Mouse (Mus musculus) retina, embryonic 14.5 days (tissue): ENCODE data around the gene Lhb.

ENCODE experiments used
- DNase-seq: peaks from one replicate; pipeline ENCODE4 v3.0.0-alpha.2; 2015; ENCODE audit warnings: low spot score

Lhb gene

GRCm38 (mm10) chr7:45413864-45414739, 6.5 kb upstream of the Lhb start:
- no peak for DNase-seq

DNA sequence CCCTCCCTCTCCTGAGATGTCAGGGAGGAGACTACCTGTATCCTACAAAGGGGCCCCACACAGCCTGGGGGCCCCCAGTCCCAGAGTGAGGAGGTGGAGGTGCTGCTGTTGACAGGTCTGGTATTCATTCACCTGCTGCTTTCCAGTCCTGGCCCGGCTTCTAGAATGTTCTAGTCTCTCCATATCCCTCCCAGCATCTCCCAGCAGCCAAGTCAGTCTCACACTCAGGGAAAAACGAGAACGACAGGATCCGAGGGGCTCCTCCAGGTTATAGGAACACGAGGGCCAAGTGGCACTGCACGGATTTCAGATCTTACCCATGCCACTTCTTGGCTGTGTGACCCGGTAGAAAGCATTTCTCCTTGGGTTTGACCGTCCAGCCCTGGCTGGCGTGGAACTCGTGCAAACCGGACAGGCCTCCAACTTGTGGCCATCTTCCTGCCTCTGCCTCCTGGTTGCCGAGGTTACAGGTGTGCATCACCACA, 5.8 kb upstream of the Lhb start:
- DNase-seq = no peak

- no peak for DNase-seq
Observed at GRCm38 (mm10) chr7:45415636-45416035, 5.0 kb upstream of the Lhb start.

- DNase-seq = no peak
Observed at GRCm38 (mm10) chr7:45417962-45418492, 2.6 kb upstream of the Lhb start.

GRCm38 (mm10) chr7:45419859-45420614, 583 bp upstream of the Lhb start:
- DNase-seq = no peak

DNA sequence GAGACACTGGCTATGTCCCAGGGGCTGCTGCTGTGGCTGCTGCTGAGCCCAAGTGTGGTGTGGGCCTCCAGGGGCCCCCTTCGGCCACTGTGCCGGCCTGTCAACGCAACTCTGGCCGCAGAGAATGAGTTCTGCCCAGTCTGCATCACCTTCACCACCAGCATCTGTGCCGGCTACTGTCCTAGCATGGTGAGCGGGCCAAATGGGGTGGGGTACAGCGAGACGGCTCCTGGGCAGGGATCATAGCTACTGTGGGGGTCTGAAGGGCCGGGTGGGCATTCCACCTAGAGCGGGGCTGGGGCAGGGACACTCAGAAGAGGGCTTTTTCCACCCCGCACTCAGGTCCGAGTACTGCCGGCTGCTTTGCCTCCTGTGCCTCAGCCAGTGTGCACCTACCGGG, 574 bp downstream of the Lhb start:
- no peak for DNase-seq

DNA sequence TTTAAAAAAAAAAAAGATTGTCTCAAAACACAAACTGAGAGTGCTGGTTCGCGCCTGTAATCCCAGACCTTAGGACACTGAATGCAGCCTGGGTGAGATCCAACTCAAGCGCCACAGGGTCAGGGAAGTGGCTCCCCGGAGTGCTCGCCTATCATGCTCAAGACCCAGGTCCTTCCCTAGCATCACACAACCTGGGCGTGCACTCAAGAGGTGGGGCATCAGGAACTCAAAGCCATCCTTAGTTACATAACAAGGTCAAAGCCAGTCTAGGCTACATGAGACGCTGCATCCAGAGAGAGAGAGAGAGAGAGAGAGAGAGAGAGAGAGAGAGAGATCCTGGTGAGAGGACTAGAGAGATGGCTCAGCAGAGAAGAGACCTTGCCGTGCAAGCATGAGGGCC, 5.9 kb downstream of the Lhb start:
- DNase-seq = no peak

DNA sequence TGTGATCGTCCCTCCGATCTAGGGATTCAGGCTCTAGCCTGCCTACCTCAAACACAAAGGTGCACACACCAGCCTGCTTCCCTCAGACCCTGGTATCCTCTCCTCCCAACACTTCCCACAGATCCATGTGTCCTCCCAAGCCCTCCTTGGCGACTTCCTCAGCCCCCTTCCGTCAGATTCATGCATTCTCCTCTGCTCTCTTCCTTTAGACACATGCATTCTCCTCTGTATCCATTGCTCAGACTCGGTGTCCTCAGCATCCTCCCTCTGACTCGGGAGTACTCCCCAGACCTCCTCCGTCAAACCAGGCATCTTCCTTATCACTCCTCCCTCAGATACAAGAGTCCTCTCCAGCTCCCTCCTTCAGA, 13.2 kb downstream of the Lhb start:
- no peak for DNase-seq

DNA sequence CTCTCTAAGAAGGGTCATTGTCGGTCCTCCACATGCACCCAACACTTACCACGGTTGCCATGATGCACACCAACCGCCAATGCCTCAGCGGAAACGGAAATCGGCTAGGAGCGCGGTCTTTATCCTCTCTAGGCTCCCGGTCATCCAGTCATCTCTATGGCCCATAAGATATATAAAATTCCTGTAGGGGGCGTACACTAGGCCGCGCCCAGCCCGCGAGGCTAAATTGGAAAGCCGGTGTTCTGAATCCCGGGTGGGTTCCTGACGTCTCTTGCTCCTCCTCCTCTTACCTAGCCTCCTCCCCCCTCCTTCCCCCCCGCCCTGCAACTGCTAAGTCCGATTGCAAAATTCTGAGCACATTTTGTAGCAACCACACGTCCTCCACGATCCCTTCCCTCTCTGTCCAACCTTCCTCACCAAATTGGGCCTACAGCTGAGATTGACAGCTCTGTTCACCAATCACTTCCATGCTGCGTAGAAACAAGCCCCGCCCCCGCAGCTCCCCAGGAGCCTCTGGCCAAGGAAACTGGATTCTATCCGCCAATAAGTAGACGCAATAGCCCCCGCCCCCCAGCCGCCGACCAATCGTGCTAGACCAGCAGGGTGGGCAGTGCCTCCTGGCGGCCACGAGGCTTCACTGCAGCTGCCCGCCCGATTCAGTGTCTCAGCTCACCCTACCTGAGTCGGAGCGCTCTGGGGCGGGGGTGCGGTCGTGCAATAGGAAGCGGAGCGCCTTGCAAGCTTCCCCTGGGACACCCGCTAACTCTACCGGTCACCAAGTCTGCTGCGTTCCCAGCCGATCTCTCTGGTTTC, 13.8 kb downstream of the Lhb start, which contains the start of gene Gys1:
Gene Gys1, plus strand, starts transcription at position 642 of the 813 bp plus-strand sequence.
- peak; percentile 100 for DNase-seq

- no peak for DNase-seq
Observed at GRCm38 (mm10) chr7:45435038-45435437, 14.4 kb downstream of the Lhb start.

DNA sequence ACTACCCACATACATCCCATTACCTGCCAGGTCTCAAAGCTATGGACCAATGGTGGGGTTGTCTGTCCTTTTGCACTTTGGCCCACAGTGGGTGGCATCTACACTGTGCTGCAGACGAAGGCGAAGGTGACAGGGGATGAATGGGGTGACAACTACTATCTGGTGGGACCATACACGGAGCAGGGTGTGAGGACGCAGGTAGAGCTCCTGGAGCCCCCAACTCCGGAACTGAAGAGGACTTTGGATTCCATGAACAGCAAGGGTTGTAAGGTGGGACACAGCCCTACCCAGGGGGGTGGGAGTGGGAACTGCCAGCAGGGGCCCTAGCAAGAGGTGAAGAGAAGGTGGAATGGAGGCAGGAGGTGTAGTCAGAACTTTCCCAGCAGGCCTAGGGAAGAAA, 15.8 kb downstream of the Lhb start:
- DNase-seq = no peak

GRCm38 (mm10) chr7:45437046-45437445, 16.4 kb downstream of the Lhb start:
- DNase-seq = no peak

- DNase-seq = no peak
Observed at GRCm38 (mm10) chr7:45437521-45438276, 17.1 kb downstream of the Lhb start, which contains the start of gene Ruvbl2. Gene Ruvbl2 (minus strand): TSS chr7:45438096.

DNA sequence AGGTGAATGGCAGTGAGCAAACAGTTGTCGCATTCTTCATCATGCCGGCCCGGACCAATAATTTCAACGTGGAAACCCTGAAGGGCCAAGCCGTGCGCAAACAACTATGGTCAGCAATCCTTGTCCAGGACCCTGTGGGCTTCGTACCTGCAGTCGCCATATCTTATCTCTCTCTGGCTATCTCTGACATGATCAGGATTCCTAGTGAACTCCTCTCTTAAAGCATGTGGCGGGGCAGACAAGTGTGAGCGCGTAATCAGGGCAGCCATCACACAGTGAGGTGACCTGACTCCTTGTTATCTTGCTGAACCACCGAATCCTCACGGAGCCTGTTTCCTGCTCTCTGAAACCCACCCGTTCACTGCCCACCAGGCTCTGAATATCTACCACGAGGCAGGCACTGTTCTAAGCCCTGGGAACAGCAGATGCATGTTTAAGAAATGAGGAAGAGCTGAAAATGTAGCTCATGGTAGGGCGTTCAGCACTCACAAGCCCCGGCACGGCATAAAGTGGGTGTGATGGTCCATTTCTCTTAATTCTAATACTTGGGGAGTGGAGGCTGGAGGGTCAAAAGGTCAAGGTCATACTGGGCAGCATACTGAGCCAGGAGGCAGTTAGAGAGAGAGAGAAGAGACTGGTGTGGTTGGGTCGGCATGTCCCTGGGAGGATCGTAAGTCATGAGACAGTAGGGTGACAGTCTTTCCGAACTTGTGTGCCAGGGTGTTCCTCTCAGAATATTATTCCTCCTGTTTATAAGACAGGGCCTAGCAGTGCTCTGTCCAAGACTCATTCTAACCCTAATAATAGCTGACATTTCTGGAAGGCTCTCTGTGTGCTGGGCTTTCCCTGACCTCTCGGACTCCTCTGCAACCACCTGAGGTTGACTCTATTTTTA, 23.2 kb downstream of the Lhb start:
- DNase-seq = no peak

DNA sequence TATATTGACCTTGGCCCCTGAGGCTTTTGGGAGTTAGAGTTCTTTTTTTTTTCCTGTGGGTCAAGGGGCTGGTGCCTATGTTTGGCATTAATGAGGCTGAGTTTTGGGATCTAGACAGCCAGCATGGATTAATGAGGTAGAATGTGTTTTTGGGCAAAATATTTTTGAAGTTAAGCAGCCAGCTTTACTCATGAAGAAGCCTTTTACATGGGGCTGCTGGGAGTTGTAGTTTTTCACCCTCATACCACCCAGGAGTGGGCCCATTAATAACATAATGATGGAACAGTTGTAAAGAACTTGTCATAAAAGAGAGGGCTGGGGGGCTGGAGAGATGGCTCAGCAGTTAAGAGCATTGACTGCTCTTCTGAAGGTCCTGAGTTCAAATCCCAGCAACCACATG, 26.0 kb downstream of the Lhb start:
- no peak for DNase-seq

- DNase-seq = peak; percentile 60
Observed at GRCm38 (mm10) chr7:45447325-45447990, 26.8 kb downstream of the Lhb start.

- DNase-seq = no peak
Observed at GRCm38 (mm10) chr7:45449974-45450373, 29.4 kb downstream of the Lhb start.

DNA sequence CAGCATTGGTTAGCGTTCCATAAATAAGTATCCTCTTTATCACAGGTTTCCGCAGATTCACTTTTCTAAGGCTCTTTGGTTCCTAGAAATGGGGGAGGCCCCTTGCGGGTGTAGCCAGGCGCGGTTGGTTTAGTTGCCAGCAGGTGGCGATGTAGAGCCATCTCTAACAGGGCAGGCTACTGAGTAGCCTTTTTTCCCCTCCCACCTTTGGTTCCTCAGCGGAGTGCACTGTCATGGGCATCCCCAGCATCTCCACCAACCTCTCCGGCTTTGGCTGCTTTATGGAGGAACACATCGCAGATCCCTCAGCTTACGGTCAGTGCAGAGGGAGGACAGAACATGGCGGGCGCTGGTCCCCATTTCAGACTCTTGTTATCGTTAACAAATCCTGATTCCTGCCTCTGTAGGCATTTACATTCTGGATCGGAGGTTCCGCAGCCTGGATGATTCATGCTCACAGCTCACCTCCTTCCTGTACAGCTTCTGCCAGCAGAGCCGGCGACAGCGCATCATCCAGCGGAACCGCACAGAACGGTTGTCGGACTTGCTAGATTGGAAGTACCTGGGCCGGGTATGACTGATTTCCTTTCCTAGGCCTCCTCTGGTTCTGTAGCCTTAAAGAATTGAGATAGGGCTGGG, 30.8 kb downstream of the Lhb start:
- peak; percentile 93 for DNase-seq

DNA sequence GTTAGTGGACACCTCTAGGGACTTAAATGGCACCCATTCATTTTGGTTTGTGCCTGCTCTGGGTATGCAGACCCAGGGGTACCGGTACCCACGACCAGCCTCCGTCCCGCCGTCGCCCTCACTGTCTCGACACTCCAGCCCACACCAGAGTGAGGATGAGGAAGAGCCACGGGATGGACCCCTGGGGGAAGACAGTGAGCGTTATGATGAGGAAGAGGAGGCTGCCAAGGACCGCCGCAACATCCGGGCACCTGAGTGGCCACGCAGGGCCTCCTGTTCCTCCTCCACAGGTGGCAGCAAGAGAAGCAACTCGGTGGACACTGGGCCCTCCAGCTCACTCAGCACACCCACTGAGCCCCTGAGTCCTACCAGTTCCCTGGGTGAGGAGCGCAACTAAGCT, 34.4 kb downstream of the Lhb start:
- DNase-seq = no peak
